Mouse (Mus musculus) Muller cell, postnatal 12 days (primary cell): ENCODE data around the gene Cyp21a1.
"Not testable (repeated sequence)": the region's sequence is repeated elsewhere in the genome, so short reads cannot be mapped to it uniquely, and the experiment has no call there.

ENCODE experiments used
- DNase-seq: peaks from one replicate; pipeline ENCODE4 v3.0.0-alpha.2; 2015; ENCODE audit errors: inconsistent ontology term

Gene Cyp21a1

DNA sequence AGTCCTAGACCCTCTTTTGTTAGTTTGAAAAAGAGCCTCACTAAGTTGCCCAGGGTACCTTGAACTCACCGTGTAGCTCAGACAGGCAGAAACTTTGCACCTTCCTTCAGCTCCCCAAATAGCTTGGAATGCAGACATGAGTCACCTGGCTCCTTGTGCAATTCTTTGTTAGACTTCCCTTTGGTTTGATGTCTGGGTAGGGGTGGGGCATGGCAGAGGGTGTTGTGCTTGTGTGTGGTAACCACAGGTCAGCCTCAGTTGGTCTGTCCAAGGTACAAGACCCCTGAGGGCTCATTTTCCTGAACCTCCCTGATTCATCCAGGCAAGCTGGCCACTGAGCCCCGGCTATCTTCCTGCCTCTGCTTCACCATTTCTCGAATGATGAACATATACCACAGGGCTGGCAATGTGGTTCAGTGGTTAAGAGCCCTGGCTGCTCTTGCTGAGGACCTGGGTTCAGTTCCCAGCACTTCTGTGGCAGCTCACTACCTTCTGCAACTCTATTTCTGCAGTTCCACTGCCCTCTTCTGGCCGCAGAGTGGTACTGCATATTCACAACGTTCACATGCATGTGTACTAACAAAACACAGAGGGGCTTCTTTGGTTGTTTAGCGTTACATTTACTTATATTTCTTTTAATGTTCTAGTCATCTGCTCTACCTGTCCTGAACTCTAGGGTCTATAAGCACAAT, 656 bp upstream of the Cyp21a1 start:
- no peak for DNase-seq

DNA sequence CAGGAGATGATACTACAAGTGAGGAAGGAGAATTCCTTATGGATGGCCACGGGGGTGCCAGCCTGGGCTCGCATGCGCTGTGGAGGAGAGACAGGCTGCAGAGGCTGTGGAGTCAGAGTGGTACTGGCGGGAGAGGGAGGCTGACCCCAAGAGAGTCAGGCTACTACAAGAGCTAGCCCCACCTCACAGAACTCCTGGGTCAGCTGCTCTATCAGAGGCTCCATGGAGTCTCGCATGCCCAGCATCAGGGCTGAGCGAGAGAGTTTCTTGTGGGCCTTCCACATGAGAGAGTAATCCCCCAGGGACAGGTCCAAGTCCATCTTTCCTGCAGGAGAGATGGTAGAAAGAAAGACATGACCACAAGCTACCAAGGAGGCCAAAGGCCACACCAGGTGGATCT, 994 bp downstream of the Cyp21a1 start:
- DNase-seq = not testable (repeated sequence)

DNA sequence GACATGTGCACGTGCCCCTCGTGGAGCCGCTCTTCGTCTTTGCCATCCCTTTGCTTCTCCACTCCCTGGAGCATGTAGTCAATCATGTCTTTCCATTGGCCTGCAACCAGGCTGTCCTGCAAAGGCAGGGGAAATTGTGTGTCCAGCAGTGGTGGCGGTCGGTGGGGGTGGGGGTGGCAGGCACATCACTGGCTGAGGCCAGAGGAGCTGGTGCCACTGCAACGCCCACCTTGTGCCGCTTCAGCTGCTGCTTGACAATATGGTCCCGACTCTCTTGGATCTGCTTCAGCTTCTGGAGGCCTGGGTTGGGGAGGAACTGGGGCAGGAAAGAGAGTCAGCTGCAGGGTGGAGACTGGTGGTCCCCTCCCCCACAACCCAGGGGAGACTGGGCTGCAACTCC, 1.6 kb downstream of the Cyp21a1 start:
- not testable (repeated sequence) for DNase-seq

DNA sequence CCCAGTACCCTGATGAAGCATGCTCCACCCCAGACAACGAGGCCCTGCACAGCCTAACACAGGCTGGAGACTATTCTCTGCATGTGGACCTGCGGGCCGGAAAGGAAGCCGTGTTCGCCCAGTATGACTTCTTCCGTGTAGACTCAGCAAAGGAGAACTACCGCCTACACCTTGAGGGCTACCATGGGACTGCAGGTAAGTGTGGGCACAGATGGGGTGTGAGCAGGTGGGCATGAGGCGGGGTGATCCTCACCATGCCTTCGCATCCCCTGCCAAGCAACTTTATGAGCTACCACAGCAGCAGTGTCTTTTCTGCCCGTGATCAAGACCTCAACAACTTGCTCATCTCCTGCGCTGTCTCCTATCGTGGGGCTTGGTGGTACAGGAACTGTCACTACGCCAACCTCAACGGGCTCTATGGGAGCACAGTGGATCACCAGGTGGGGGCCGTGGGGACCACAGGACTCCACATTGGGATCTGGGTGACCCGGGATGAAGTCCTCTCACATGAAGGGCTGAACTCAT, 3.5 kb downstream of the Cyp21a1 start:
- not testable (repeated sequence) for DNase-seq

DNA sequence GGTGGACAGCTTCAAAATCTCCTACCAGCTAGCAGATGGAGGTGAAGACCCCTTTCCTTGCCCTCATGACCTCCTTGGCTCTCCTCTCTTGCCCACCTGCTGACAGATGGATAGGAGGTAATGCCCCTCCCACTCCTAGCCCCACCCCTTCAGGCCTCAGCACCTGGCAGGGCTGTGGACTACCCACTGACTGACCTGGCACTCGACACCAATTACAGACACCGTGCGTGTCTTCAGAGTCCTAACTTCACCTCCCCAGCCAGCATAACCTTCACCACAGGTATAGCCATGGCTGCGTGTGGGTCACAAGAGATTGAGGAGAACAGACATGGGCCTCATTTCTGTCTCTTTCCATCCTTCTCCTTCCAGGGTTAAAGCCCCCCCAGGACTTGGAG, 4.8 kb downstream of the Cyp21a1 start:
- no peak for DNase-seq

DNA sequence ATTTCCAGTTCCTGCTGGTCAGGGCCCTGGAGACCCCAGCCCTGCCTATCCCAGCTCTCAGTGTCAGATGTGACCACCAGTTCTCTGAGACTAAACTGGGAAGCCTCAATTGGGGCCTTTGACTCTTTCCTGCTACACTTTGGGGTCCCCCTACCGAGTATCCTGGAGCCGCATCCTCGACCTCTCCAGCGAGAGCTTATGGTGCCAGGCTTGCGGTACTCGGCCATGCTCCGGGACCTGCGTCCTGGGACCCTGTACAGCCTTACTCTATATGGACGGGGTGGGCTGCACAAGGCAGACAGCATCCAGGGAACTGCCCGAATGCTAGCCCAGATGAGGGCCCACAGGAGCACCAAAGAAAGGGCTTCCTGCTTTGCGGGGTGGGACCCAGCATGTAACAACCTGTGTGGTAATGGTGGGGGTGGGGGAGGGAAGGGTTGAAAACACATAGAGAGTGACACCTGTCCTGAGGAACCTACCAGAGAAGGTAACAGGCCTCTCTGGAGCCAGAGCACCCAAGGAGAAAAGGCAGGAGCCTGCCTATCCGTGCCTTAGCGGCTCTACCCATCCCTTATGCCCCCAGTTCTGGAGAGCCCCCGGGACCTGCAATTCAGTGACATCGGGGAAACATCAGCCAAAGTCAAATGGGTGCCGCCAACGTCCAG, 5.4 kb downstream of the Cyp21a1 start:
- DNase-seq = no peak

DNA sequence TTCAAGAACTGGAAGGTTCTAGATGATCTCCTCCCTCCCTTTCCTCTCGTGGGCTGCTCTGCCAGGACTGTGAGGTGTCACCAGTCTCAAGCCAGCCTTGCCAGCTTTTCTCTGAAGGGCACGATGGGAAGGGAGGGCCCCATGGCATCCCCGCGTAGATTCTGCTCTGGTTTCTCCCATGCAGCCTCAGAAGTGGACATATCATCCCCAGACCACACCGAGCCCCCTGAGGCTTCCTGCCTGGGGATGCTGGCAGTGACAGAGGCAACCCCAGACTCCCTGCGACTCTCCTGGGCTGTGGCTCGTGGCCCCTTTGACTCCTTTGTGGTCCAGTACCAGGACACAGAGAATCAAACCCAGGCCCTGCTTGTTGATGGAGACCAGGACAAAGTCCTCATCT, 6.3 kb downstream of the Cyp21a1 start:
- DNase-seq = not testable (repeated sequence)

DNA sequence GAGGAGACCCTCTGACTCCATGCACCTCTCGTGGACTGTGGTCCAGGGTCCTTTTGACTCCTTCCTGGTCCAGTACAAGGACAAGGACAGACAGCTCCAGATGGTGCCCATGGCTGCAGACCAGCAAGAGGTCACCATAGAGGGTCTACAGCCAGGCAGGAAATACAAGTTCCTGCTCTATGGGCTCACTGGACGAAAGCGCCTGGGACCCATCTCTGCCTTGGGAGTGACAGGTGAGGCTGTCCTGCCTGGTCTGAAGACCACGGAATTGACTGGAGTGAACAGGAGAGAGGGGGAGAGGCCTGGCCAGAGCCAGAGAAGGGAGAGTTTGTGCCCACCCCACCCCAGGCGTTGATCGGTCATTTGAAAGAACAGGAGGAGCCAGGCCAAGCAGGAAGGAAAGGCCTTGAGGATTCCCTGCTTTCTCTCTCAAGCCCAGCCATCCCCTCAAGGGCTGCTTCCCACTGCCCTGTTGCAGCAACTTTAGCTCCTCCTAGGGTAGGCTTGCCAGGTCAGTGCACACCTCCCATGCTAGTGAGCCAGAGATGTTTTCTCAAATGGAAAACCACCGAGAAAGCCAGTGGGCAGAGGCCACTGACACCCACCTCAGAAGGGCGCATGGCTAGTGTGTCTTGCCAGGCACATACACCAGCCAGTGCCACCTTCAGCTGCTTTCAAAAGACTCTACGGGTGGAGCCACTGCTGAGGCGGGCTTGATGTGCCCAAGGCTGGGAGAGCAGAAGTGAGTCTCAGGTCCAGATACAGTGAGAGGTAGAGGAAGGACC, 7.0 kb downstream of the Cyp21a1 start:
- not testable (repeated sequence) for DNase-seq

DNA sequence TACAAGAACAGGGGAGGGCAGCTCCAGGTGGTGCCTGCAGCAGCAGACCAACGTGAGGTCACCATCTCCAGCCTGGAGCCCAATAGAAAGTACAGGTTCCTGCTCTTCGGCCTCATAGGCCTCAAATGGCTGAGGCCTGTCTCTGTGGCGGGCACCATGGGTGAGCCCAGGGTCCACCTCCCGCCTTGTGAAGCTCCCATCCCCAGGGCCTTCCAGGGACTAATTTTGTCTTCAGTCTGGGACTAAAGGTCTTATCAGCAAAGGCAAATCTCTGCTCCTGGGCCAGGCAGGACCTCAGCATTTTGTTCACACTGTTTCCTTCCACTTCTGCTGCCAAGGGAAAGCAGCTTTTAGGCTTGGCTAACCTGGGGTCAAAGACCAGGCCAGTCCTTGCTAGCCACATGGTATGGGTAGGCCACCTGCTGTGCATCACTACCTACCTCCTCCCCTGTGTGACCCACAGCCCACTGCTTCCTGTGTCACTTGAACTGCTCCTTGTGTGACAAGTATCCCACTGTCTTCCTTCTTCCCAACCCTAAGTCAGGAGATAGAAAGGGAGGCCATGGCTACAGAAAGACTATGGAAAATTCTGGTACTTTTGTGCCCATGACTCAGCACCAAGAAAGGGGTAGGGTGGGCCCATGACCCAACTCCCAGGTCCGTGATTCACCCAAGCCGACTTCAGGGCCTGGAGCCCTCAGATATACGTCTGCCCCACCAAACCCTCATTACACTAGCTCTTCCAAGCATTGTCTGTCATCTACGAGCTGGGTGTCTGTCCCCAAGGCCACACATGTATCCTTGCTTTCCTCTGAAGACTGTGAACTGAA, 7.8 kb downstream of the Cyp21a1 start:
- no peak for DNase-seq

DNA sequence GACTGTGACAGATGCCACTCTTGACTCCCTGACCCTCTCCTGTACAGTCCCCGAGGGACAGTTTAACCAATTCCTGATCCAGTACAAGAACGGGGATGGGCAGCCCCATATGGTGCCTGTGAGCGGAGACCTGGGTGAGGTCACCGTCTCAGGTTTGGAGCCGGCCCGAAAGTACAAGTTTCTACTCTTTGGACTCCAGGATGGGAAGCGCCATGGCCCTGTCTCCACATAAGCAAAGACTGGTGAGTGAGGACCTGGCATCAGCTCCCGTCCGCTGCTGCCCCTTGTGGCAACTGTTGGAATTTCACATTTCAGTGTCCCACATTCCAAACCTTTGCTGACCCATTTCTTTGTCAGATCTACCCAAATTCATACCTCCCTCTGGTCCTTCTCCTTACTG, 8.7 kb downstream of the Cyp21a1 start:
- DNase-seq = peak; percentile 2

DNA sequence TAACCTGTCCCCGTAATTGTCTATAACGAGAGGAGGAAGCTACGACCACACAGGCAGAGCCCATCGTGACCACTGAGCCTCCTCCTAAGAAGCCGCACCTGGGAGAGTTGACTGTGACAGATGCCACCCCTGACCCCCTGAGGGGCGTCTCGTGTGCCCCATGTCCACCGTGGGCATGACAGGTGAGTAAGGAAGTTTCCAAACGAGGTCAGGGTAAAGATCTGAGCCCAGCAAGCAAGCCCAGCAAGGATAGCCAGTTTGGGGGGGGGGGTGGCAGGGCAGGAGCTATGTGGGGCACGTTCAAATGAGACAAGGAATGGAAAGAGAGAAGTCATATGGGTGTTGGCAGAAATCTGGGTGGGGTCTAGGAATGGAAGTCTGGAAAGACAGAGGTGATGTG, 9.3 kb downstream of the Cyp21a1 start:
- DNase-seq = no peak

DNA sequence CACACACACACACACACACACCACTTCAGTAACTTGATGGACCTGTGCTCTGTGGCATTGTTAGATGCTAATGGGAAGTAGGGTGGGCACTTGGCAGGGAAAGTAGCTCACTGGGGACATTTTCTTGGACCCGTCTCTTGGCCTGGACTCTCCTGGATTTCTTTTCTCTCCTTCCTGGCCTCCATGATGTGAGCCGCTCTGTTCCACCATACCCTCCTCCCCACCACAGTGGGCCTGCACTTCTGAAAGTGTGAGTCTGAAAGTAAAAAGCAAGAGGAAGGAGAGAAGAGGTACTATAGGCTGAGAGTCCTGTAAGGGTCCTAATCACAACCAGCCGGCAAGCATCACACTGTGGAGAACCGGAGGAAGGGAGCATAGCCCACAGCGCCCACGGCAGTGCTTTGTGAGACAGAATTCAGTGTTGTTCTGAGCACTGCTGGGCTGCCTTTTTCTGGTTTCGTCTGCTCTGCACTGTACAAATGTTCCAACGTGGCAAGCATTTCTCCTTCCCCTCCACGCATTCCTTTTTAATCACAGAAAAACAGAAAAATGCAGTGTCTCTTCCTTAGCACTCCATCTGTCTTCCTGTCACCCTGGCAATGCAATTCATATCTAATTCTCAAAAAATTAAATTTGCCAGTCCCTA, 26.6 kb downstream of the Cyp21a1 start:
- DNase-seq = no peak

DNA sequence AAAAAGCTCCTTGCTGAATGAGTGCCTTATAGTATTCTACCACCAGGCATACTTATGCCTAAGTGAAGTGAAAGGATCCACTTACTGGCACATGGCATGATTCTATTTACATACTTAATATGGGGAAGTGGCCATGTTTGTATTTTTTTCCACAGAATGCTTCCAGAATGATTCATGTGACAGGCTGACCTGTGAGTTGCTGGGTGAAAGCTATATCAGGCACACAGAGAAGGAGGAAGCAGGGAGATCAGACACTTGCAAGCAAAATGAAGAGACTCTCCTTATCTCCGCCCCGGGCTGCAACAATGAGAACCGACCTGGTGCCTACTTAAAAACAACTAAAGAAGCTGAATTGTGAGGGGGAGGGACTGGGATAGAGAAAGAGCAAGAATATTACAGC, 42.9 kb downstream of the Cyp21a1 start:
- no peak for DNase-seq
